Mouse (Mus musculus) frontal cortex, postnatal 36 days (tissue): Measurements from ENCODE around the gene Olfr205.
"Not testable (repeated sequence)": the region's sequence is repeated elsewhere in the genome, so short reads cannot be mapped to it uniquely, and the experiment has no call there.

Source experiments
- DNase-seq, 2 experiments: peaks; one replicate each; pipeline ENCODE4 v3.0.0; 2022; ENCODE audit warnings: low spot score in 2 of 2

Gene Olfr205

GRCm38 (mm10) chr16:59331038-59331437 lies at the start of gene Olfr205:
Gene Olfr205 (minus strand): TSS chr16:59331138.
- no peak for DNase-seq

DNA sequence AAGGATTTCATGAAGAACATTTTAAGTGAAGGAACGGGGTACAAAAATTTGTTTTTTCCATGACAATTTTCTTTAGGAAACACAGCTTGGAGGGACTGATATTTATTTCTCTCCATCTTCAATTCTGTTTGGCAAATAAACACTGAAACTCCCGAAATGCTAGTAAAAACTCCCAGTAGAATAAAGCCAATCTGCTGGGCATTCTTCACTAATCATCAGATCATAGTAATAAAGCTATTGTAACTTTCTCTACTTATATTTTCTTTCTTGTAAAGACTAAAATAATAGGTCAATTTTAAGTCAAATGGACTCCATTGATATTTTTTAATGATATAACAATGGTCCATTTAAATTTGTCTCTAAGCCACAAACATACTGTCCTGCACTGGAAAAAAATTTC lies 33.0 kb upstream of the Olfr205 start, which contains the start of gene Olfr209:
TSS of gene Olfr209 (minus strand) at position 101 of the 400 bp plus-strand sequence.
- DNase-seq: no peak

- DNase-seq: no peak
Observed at GRCm38 (mm10) chr16:59349146-59349545, 18.2 kb upstream of the Olfr205 start, which contains the start of gene Olfr206. Gene Olfr206 (minus strand): TSS chr16:59349246.

GRCm38 (mm10) chr16:59323262-59323661 lies 7.7 kb downstream of the Olfr205 start:
- DNase-seq: not testable (repeated sequence)

DNA sequence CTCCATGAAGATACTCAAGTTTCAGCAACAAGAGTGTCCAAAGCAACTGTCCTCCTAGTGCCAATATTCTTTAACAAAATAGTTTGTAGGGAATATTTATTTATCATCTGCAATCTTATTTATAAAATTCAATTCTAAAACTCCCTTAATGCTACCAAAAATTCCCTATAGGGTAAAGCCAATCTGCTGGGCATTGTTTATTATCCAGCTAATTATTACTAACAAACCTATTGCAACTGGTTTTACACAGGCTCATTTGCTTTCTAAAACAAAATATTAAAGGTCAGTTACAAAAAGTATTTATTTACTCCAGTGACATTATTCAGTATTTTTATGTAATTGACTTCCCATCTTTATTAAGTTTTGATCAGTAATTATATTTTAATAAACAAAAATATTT lies 12.8 kb downstream of the Olfr205 start, which contains the start of gene Olfr204:
TSS of gene Olfr204 (minus strand) at position 101 of the 400 bp plus-strand sequence.
- DNase-seq: no peak

- DNase-seq: no peak
Observed at GRCm38 (mm10) chr16:59298581-59298980, 32.4 kb downstream of the Olfr205 start, which contains the start of gene Olfr203. Gene Olfr203 (plus strand): TSS chr16:59298881.

DNA sequence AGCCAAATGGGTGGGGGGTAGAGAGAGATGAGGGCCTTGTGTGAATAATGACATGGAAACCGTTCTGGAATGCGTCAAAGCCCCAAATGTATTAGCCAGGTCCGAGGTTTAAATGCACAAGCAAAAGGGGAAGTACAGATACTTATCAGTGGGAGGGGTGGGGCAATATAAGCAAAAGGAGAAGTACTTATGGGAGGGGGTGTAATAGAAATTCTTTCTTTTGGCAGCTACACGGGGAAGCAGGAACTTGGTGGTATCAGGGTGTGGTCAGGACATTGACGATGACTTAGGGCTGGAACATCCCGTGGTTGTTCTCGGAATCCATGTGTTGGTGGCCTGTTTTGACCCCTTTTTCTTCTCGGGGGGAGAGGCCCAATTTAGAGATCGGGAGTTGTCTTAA lies 43.4 kb downstream of the Olfr205 start:
- DNase-seq: not testable (repeated sequence)

DNA sequence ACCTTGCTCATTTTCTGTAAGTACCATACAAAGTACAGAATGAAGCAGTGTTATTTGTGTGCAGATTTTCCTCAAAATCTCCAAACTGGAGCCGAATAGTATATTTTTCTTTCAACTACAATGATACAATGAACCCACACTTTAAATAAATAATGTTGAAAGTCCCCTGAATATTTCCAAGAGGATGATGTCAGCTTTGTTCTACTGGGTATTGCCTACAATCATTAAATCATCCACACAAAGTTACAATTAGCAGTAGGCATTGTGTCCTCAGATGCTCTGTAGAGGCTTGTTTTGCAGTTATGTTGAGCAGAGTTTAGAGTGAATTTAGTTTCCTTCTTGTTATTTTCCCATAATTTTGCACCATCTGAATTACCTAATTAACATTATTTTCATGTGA lies 44.2 kb downstream of the Olfr205 start, which contains the start of gene Olfr202:
TSS of gene Olfr202 (minus strand) at position 101 of the 400 bp plus-strand sequence.
- no peak for DNase-seq

DNA sequence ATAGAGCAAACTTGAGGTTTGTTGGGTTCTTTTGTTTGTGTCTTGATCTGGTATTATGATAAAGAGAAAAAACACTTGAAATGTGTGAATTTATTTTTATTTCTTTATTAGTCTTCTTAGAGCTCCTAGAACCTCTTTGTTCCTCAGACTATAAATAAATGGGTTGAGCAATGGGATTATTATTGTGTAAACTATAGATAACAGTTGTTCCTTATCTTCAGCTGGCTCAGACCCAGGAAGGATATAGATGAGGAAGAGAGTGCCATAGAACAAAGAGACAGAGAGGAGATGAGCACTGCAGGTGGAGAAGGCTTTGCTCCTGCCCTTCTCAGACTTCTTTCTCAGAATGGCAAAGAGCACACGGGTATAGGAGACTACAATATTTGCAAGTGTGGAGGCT lies 47.5 kb downstream of the Olfr205 start:
- no peak for DNase-seq

DNA sequence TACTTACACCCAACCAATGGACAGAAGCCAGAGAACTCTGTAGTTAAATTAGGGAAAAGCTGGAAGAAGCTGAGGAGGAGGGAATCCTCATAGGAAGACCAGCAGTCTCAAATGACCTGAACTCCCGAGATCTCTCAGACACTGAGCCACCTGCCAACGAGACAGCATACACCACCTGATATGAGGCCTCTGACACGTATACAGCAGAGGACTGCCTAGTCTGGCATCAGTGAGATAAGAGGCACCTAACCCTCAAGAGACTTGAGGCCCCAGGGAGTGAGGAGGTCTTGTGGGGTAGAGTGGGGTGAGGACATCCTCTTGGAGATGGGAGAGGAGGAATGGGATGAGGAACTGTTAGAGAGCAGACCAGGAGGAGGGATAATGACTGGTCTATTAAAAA lies 50.4 kb downstream of the Olfr205 start:
- DNase-seq: no peak
